Mouse (Mus musculus): Measurements from ENCODE around the gene Camk1d. TPM values are rescaled to one million over a fixed set of nuclear protein-coding genes. Genes with fewer than 3 reads are reported as not detected.

Gene Camk1d
- total and polyA plus RNA-seq, 3 experiments = 2.6 to 10.8 (median 6.8) TPM

DNA sequence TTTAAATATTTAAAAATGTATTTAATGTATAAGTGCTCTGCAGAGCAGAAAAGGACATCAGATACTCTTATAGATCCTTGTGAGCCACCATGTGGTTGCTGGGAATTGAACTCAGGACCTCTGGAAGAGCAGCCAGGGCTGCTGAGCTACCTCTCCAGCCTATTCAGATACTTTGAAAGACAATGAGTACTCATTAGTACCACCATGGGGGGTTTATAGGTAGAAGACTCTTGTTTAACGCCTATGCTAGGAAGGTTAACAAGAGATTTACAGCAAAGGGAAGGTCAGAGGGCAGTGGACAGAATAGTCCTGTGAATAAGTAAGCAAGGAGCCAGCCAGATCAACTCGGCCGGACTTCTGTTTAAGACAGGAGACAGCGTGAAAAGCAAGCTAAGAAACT is 357.3 kb downstream of the Camk1d start:
- Histone ChIP-seq H3K4me3 (ENCODE audit: low read depth, low read length) (no peak overlapping the region), H3K36me3 (replicated peaks) (no peaks in the 10 kb centered on the region), H3K27me3 (ENCODE audit: insufficient read depth, low read length) (no peaks in the 10 kb centered on the region), H3K9me3 (replicated peaks) (no peaks in the 10 kb centered on the region), H3K4me1 (ENCODE audit: insufficient read depth, low read depth, low read length) (no peaks in the 10 kb centered on the region)
- DNase-seq (ENCODE audit: low spot score) (no peak), ATAC-seq (ENCODE audit: extremely low read depth, insufficient number of reproducible peaks, low FRiP score, poor library complexity, severe bottlenecking) (no peak)
- TF ChIP-seq GATA1 (IDR thresholded peaks at IDR 0.05; ENCODE audit: borderline replicate concordance, low read length) (no peak), POLR2AphosphoS5 (IDR thresholded peaks at IDR 0.05; ENCODE audit: insufficient replicate concordance, low read depth, low read length) (no peak), TAL1 (conservative IDR thresholded peaks at IDR 0.05; ENCODE audit: low read depth, low read length) (no peak), GATA2 (IDR thresholded peaks at IDR 0.05; ENCODE audit: borderline replicate concordance, low read depth, low read length) (no peak), CTCF (IDR thresholded peaks at IDR 0.05; ENCODE audit: low read depth, low read length) (no peak)

DNA sequence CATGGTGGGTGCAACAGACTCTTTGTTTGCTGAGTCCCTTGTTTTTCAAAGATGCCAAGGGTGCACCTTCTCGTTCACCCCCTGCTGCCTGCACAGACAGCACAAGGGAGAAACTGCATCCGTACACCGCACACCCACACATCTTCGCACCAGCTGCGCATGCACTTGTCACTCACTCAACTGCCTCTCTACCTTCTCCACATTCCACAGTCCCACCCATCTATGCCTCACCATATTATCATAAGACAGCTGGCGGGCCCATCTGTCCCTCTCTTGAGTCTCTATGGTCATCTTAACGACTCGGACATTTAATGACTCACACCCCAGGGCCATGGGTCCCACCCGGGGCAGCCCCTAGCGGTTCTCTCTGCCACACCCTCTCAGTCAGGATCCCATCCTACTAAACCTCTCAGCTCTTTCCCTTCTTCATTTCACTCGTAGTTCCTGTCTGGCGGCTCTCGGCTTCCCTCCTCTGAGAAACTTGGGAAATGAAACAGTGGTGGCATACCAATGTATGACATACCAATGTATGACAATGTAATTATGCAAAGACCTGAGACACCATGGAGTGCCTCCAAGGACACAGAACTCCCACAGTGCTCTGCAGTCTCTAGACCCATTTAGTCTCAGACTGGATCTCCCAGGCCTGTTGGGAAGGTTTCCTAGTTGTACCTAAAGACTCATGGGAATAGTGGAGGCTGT is 361.3 kb downstream of the Camk1d start:
- H3K36me3 ChIP-seq (replicated peaks) = no peaks in the 10 kb centered on the region
- H3K4me1 ChIP-seq (ENCODE audit: insufficient read depth, low read depth, low read length) = no peaks in the 10 kb centered on the region
- ATAC-seq (ENCODE audit: extremely low read depth, insufficient number of reproducible peaks, low FRiP score, poor library complexity, severe bottlenecking) (no peak), DNase-seq (ENCODE audit: low spot score) (no peak)
- H3K9me3 ChIP-seq (replicated peaks) = no peaks in the 10 kb centered on the region
- TF ChIP-seq CTCF (IDR thresholded peaks at IDR 0.05; ENCODE audit: low read depth, low read length) (no peak), TAL1 (conservative IDR thresholded peaks at IDR 0.05; ENCODE audit: low read depth, low read length) (no peak), GATA2 (IDR thresholded peaks at IDR 0.05; ENCODE audit: borderline replicate concordance, low read depth, low read length) (no peak), POLR2AphosphoS5 (IDR thresholded peaks at IDR 0.05; ENCODE audit: insufficient replicate concordance, low read depth, low read length) (no peak), GATA1 (IDR thresholded peaks at IDR 0.05; ENCODE audit: borderline replicate concordance, low read length) (no peak)
- H3K27me3 ChIP-seq (ENCODE audit: insufficient read depth, low read length) = no peaks in the 10 kb centered on the region
- no peak overlapping the region for H3K4me3 ChIP-seq (ENCODE audit: low read depth, low read length)

DNA sequence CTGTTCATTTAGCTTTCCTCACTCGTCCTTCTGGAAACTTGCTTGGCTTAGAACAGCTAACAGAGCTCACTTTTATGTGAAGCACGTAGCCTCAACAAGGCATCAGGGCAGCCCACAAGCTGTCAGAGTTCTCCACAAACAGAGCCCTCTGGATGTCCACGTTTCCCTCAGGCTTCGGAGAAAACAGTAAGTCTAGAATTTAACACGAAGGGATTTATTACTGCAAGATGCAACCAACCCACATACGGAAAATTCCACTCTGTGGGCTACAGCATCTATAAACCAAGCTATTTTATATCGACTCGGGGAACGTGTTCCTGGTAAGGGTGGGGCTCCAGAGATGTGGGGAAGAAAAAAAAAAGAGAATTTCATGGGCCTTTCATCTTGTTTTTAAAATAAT is 369.0 kb downstream of the Camk1d start:
- Histone ChIP-seq H3K9me3 (replicated peaks) (no peaks in the 10 kb centered on the region), H3K27me3 (ENCODE audit: insufficient read depth, low read length) (no peaks in the 10 kb centered on the region; the same call in 1 of the 2 replicates), H3K4me3 (ENCODE audit: low read depth, low read length) (no peak overlapping the region), H3K4me1 (ENCODE audit: insufficient read depth, low read depth, low read length) (no peaks in the 10 kb centered on the region), H3K36me3 (replicated peaks) (no peaks in the 10 kb centered on the region)
- DNase-seq (ENCODE audit: low spot score) (no peak), ATAC-seq (ENCODE audit: extremely low read depth, insufficient number of reproducible peaks, low FRiP score, poor library complexity, severe bottlenecking) (no peak)
- TF ChIP-seq GATA1 (IDR thresholded peaks at IDR 0.05; ENCODE audit: borderline replicate concordance, low read length) (no peak), TAL1 (conservative IDR thresholded peaks at IDR 0.05; ENCODE audit: low read depth, low read length) (no peak), GATA2 (IDR thresholded peaks at IDR 0.05; ENCODE audit: borderline replicate concordance, low read depth, low read length) (no peak), CTCF (IDR thresholded peaks at IDR 0.05; ENCODE audit: low read depth, low read length) (no peak), POLR2AphosphoS5 (IDR thresholded peaks at IDR 0.05; ENCODE audit: insufficient replicate concordance, low read depth, low read length) (no peak)

- no peaks in the 10 kb centered on the region for H3K27me3 ChIP-seq (ENCODE audit: insufficient read depth, low read length)
- no peaks in the 10 kb centered on the region for H3K9me3 ChIP-seq (replicated peaks)
- no peak for ATAC-seq (ENCODE audit: extremely low read depth, insufficient number of reproducible peaks, low FRiP score, poor library complexity, severe bottlenecking)
- TF ChIP-seq TAL1 (conservative IDR thresholded peaks at IDR 0.05; ENCODE audit: low read depth, low read length) (no peak), CTCF (IDR thresholded peaks at IDR 0.05; ENCODE audit: low read depth, low read length) (no peak), POLR2AphosphoS5 (IDR thresholded peaks at IDR 0.05; ENCODE audit: insufficient replicate concordance, low read depth, low read length) (no peak), GATA2 (IDR thresholded peaks at IDR 0.05; ENCODE audit: borderline replicate concordance, low read depth, low read length) (no peak)
- H3K4me1 ChIP-seq (ENCODE audit: insufficient read depth, low read depth, low read length) = no peaks in the 10 kb centered on the region
- no peak overlapping the region for H3K4me3 ChIP-seq (ENCODE audit: low read depth, low read length)
- H3K36me3 ChIP-seq (replicated peaks) = no peaks in the 10 kb centered on the region
- DNase-seq (ENCODE audit: low spot score) = no peak
These were observed 386.6 kb downstream of the Camk1d start for GRCm38 (mm10) chr2:5327533-5328250.

DNA sequence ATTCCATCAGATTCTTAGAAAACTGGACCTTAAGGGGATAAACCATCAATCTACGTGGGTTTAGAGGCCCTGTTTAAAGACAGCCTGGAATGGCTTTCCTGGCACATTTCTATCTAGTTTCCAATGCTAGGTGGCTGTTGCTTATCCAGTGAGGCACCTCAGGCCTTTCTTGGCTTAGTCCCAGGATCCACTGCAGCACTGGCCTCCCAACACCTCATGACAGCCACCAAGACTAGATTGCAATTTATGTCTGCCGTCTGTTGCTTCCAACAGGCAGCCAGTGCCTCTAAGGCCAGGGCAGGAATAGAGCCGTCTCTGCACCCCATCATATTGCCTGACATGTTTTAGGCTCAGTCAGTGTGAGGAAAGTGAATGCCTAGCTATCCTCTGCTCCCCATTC is 389.5 kb downstream of the Camk1d start:
- no peak for DNase-seq (ENCODE audit: low spot score)
- Histone ChIP-seq H3K4me3 (ENCODE audit: low read depth, low read length) (no peak overlapping the region), H3K9me3 (replicated peaks) (no peaks in the 10 kb centered on the region), H3K36me3 (replicated peaks) (no peaks in the 10 kb centered on the region), H3K4me1 (ENCODE audit: insufficient read depth, low read depth, low read length) (no peaks in the 10 kb centered on the region), H3K27me3 (ENCODE audit: insufficient read depth, low read length) (no peaks in the 10 kb centered on the region)
- ATAC-seq (ENCODE audit: extremely low read depth, insufficient number of reproducible peaks, low FRiP score, poor library complexity, severe bottlenecking) = no peak
- TF ChIP-seq GATA1 (IDR thresholded peaks at IDR 0.05; ENCODE audit: borderline replicate concordance, low read length) = no peak
- no peak for TF ChIP-seq TAL1 (conservative IDR thresholded peaks at IDR 0.05; ENCODE audit: low read depth, low read length)
- TF ChIP-seq GATA2 (IDR thresholded peaks at IDR 0.05; ENCODE audit: borderline replicate concordance, low read depth, low read length) = no peak
- no peak for TF ChIP-seq CTCF (IDR thresholded peaks at IDR 0.05; ENCODE audit: low read depth, low read length)
- no peak for TF ChIP-seq POLR2AphosphoS5 (IDR thresholded peaks at IDR 0.05; ENCODE audit: insufficient replicate concordance, low read depth, low read length)

GRCm38 (mm10) chr2:5321660-5322295 is 392.5 kb downstream of the Camk1d start:
- Histone ChIP-seq H3K9me3 (replicated peaks) (no peaks in the 10 kb centered on the region), H3K27me3 (ENCODE audit: insufficient read depth, low read length) (no peaks in the 10 kb centered on the region), H3K4me3 (ENCODE audit: low read depth, low read length) (no peak overlapping the region), H3K36me3 (replicated peaks) (no peaks in the 10 kb centered on the region), H3K4me1 (ENCODE audit: insufficient read depth, low read depth, low read length) (no peaks in the 10 kb centered on the region)
- ATAC-seq (ENCODE audit: extremely low read depth, insufficient number of reproducible peaks, low FRiP score, poor library complexity, severe bottlenecking) = no peak
- TF ChIP-seq GATA1 (IDR thresholded peaks at IDR 0.05; ENCODE audit: borderline replicate concordance, low read length) (no peak), TAL1 (conservative IDR thresholded peaks at IDR 0.05; ENCODE audit: low read depth, low read length) (no peak), POLR2AphosphoS5 (IDR thresholded peaks at IDR 0.05; ENCODE audit: insufficient replicate concordance, low read depth, low read length) (no peak), GATA2 (IDR thresholded peaks at IDR 0.05; ENCODE audit: borderline replicate concordance, low read depth, low read length) (no peak), CTCF (IDR thresholded peaks at IDR 0.05; ENCODE audit: low read depth, low read length) (no peak)
- DNase-seq (ENCODE audit: low spot score) = no peak
